Mouse (Mus musculus): ENCODE data around the gene Bmp2. TPM values are rescaled to one million over a fixed set of nuclear protein-coding genes. Genes with fewer than 3 reads are reported as not detected.

The Bmp2 gene
- polyA plus RNA-seq, 1 experiment from 2014 or later, result 2.5 TPM

Small RNA genes within 50 kb of the gene (microRNA-seq; reads per million reads assigned to microRNA genes)
- gene Mir3090, result not detected
